ENCODE assay signal across 8 mouse cellular contexts in genomic region chr16:58501760-58502301, GRCm38 (mm10). TPM values are rescaled to one million over a fixed set of nuclear protein-coding genes. Genes with fewer than 3 reads are reported as not detected.
DNase-seq lines count a peak whose midpoint lies in the region; ATAC-seq lines count a peak whose summit lies in the region.

No protein-coding gene starts in this region.

- peak; percentile 44 for ATAC-seq in kidney, embryonic 15.5 days (replicated peaks; ENCODE audit: low FRiP score)
- peak; percentile 44; the same call in 1 of the 2 replicates for ATAC-seq in heart, embryonic 15.5 days (replicated peaks; ENCODE audit: insufficient number of reproducible peaks, insufficient read depth, low FRiP score, low read depth)

- peaks cover 10% of the 10 kb centered on the region for H3K36me3 ChIP-seq in kidney, embryonic 15.5 days
- no peaks in the 10 kb centered on the region for H3K36me3 ChIP-seq in heart, embryonic 15.5 days

- DNase-seq in kidney, adult 9 months: no peak
- DNase-seq in MEL-GATA-1-ER (ENCODE audit: extremely low read depth, low read depth): peak; percentile 75
- peak; percentile 32 to 40 for DNase-seq in lung, postnatal 4 days
- no peak for DNase-seq in urinary bladder, postnatal 25 days (ENCODE audit: low spot score)
- DNase-seq in cerebellum, postnatal 25 days: no peak
- no peak for DNase-seq in thymus, postnatal 10 days (ENCODE audit: low spot score in 2 of 2)

- no peak overlapping the region for H3K9ac ChIP-seq in kidney, embryonic 15.5 days
- H3K9ac ChIP-seq in heart, embryonic 15.5 days: no peak overlapping the region

- H3K4me2 ChIP-seq in kidney, embryonic 15.5 days: no peak overlapping the region
- H3K4me2 ChIP-seq in heart, embryonic 15.5 days: no peak overlapping the region

- 19% methylated on average over 6 of the region's 6 CpGs for WGBS in kidney, embryonic 15.5 days
- 29% methylated on average over 6 of the region's 6 CpGs for WGBS in heart, embryonic 15.5 days

- peaks cover 39% of the 10 kb centered on the region for H3K4me1 ChIP-seq in kidney, embryonic 15.5 days
- peaks cover 37% of the 10 kb centered on the region for H3K4me1 ChIP-seq in heart, embryonic 15.5 days (replicated peaks)

- H3K27ac ChIP-seq in kidney, embryonic 15.5 days: peak overlapping the region; percentile 77
- H3K27ac ChIP-seq in heart, embryonic 15.5 days: peak overlapping the region; percentile 17

- no peaks in the 10 kb centered on the region for H3K9me3 ChIP-seq in kidney, embryonic 15.5 days (replicated peaks)
- H3K9me3 ChIP-seq in heart, embryonic 15.5 days (replicated peaks): no peaks in the 10 kb centered on the region

- no peaks in the 10 kb centered on the region for H3K27me3 ChIP-seq in kidney, embryonic 15.5 days
- H3K27me3 ChIP-seq in heart, embryonic 15.5 days: no peaks in the 10 kb centered on the region

- H3K4me3 ChIP-seq in kidney, embryonic 15.5 days (replicated peaks): no peak overlapping the region
- H3K4me3 ChIP-seq in heart, embryonic 15.5 days: no peak overlapping the region

RNA-seq across cellular contexts. Expression of gene St3gal6, which starts 22.2 kb away (rescaled TPM):
- 71.9 and 75.2 TPM in 2 replicates for polyA plus RNA-seq in kidney, embryonic 15.5 days (2015; fragmentation: Nextera tagmentation; extraction: Ambion mirVana)
- polyA plus RNA-seq in heart, embryonic 15.5 days (2015; fragmentation: Nextera tagmentation; extraction: Ambion mirVana): 16.5 and 17.5 TPM in 2 replicates

Comparison
In these comparisons a context has a peak if more than half of its experiments do, and no peak if none do; other contexts are left out.
1. DNase-seq: peak in MEL-GATA-1-ER (single experiment) and lung, postnatal 4 days (2 of 2); none in kidney, adult 9 months (single experiment), urinary bladder, postnatal 25 days (single experiment), cerebellum, postnatal 25 days (0 of 2) and thymus, postnatal 10 days (0 of 2).